Mouse (Mus musculus) brain, embryonic 14.5 days (tissue): Measurements from ENCODE around the gene Ctf1.

Source experiments
- CTCF ChIP-seq: fragments of 200-500 bp; IDR thresholded peaks from 2 replicates; pipeline ENCODE4 v1.5.1; 2012; ENCODE audit warnings: inconsistent platforms, mild to moderate bottlenecking, moderate library complexity, borderline replicate concordance; ENCODE audit not compliant: insufficient read depth, insufficient read length; ENCODE audit errors: extremely low read depth
- POLR2A ChIP-seq: fragments of 200-500 bp; IDR thresholded peaks from 2 replicates; pipeline ENCODE4 v1.6.1; 2012; ENCODE audit warnings: mild to moderate bottlenecking, inconsistent platforms, borderline replicate concordance; ENCODE audit not compliant: poor library complexity, insufficient read depth, insufficient read length, severe bottlenecking; ENCODE audit errors: extremely low read depth

GRCm38 (mm10) chr7:127674977-127675376, 37.6 kb upstream of the Ctf1 start:
- TF ChIP-seq CTCF = peak; percentile 94
- no peak for TF ChIP-seq POLR2A
